Mouse (Mus musculus) B cell, adult 2 months (primary cell): ENCODE measurements around the gene Olfr1102.

Experiments used
- DNase-seq, 2 experiments: peaks; one replicate each; pipeline ENCODE4 v3.0.0; 2022

Gene Olfr1102

GRCm38 (mm10) chr2:86998098-86998497, at the start of gene Olfr1102:
Gene Olfr1102, plus strand, starts transcription at chr2:86998398.
- no peak for DNase-seq

- DNase-seq, result no peak
Observed at GRCm38 (mm10) chr2:86960593-86960992, 37.6 kb upstream of the Olfr1102 start, which contains the start of gene Olfr1099. Gene Olfr1099, minus strand, starts transcription at chr2:86960693.

GRCm38 (mm10) chr2:86979854-86980253, 18.3 kb upstream of the Olfr1102 start, which contains the start of gene Olfr1100:
Gene Olfr1100, minus strand, starts transcription at chr2:86979954.
- DNase-seq, result no peak

- DNase-seq, result no peak
Observed at GRCm38 (mm10) chr2:86991121-86991520, 7.1 kb upstream of the Olfr1102 start, which contains the start of gene Olfr1101. Gene Olfr1101, minus strand, starts transcription at chr2:86991221.

GRCm38 (mm10) chr2:87026980-87027379, 28.8 kb downstream of the Olfr1102 start, which contains the start of gene Olfr1104:
Gene Olfr1104, minus strand, starts transcription at chr2:87027080.
- no peak for DNase-seq

- no peak for DNase-seq
Observed at GRCm38 (mm10) chr2:87036431-87036830, 38.2 kb downstream of the Olfr1102 start, which contains the start of gene Olfr1105. Gene Olfr1105, minus strand, starts transcription at chr2:87036531.

GRCm38 (mm10) chr2:87052173-87052572, 54.0 kb downstream of the Olfr1102 start, which contains the start of gene Olfr1106:
Gene Olfr1106, minus strand, starts transcription at chr2:87052273.
- DNase-seq, result no peak
